Mouse (Mus musculus): ENCODE results near the gene Mllt11. TPM values are rescaled to one million over a fixed set of nuclear protein-coding genes. Genes with fewer than 3 reads are reported as not detected.

The Mllt11 gene
- polyA plus RNA-seq, 1 experiment from 2014 or later = 16.1 TPM

GRCm38 (mm10) chr3:95173256-95173949 lies 58.6 kb downstream of the Mllt11 start:
- peak; percentile 61 for DNase-seq
- no peaks in the 10 kb centered on the region for H3K9me3 ChIP-seq (ENCODE audit: low read depth, low read length)
- peaks cover 7% of the 10 kb centered on the region; the same call in 1 of the 2 replicates for H3K4me1 ChIP-seq (ENCODE audit: insufficient read depth)
- peak overlapping the region; percentile 35 for H3K4me3 ChIP-seq (ENCODE audit: low read depth, low read length)
- TF ChIP-seq CTCF (IDR thresholded peaks at IDR 0.05; ENCODE audit: low read depth) = no peak
- 6% methylated on average over 58 of the region's 58 CpGs for WGBS
- H3K27me3 ChIP-seq (ENCODE audit: insufficient read depth, low read length) = peaks cover 27% of the 10 kb centered on the region
- H3K36me3 ChIP-seq (ENCODE audit: insufficient read depth) = peaks cover 35% of the 10 kb centered on the region; the same call in 1 of the 2 replicates
- peak overlapping the region; percentile 40 for H3K9ac ChIP-seq
- peak; percentile 61; the same call in 1 of the 2 replicates for ATAC-seq (ENCODE audit: insufficient read depth)
- peak overlapping the region; percentile 65 for H3K4me2 ChIP-seq
- no peak overlapping the region for H3K27ac ChIP-seq (ENCODE audit: low read depth)

GRCm38 (mm10) chr3:95172526-95173255 lies 59.3 kb downstream of the Mllt11 start:
- H3K27ac ChIP-seq (ENCODE audit: low read depth) = no peak overlapping the region
- no peaks in the 10 kb centered on the region for H3K9me3 ChIP-seq (ENCODE audit: low read depth, low read length)
- TF ChIP-seq CTCF (IDR thresholded peaks at IDR 0.05; ENCODE audit: low read depth) = no peak
- peak overlapping the region; percentile 35 for H3K4me3 ChIP-seq (ENCODE audit: low read depth, low read length)
- 23% methylated on average over 70 of the region's 84 CpGs for WGBS
- peaks cover 27% of the 10 kb centered on the region for H3K27me3 ChIP-seq (ENCODE audit: insufficient read depth, low read length)
- H3K9ac ChIP-seq = peak overlapping the region; percentile 40; the same call in 1 of the 2 replicates
- H3K4me2 ChIP-seq = peak overlapping the region; percentile 65
- no peak for ATAC-seq (ENCODE audit: insufficient read depth)
- H3K36me3 ChIP-seq (ENCODE audit: insufficient read depth) = peaks cover 35% of the 10 kb centered on the region; the same call in 1 of the 2 replicates
- peaks cover 7% of the 10 kb centered on the region; the same call in 1 of the 2 replicates for H3K4me1 ChIP-seq (ENCODE audit: insufficient read depth)
- peak; percentile 9 for DNase-seq

GRCm38 (mm10) chr3:95171105-95171504 lies 60.9 kb downstream of the Mllt11 start:
- Histone ChIP-seq H3K27me3 (ENCODE audit: insufficient read depth, low read length) (peaks cover 27% of the 10 kb centered on the region), H3K27ac (ENCODE audit: low read depth) (no peak overlapping the region), H3K4me2 (no peak overlapping the region), H3K9me3 (ENCODE audit: low read depth, low read length) (no peaks in the 10 kb centered on the region), H3K4me3 (ENCODE audit: low read depth, low read length) (no peak overlapping the region), H3K4me1 (ENCODE audit: insufficient read depth) (peaks cover 7% of the 10 kb centered on the region; the same call in 1 of the 2 replicates), H3K9ac (no peak overlapping the region), H3K36me3 (ENCODE audit: insufficient read depth) (peaks cover 40% of the 10 kb centered on the region; the same call in 1 of the 2 replicates)
- no peak for ATAC-seq (ENCODE audit: insufficient read depth)
- 62% methylated on average over 6 of the region's 6 CpGs for WGBS
- TF ChIP-seq CTCF (IDR thresholded peaks at IDR 0.05; ENCODE audit: low read depth) = no peak
- DNase-seq = no peak

GRCm38 (mm10) chr3:95169996-95170395 lies 62.0 kb downstream of the Mllt11 start:
- Histone ChIP-seq H3K36me3 (ENCODE audit: insufficient read depth) (peaks cover 43% of the 10 kb centered on the region; the same call in 1 of the 2 replicates), H3K9ac (no peak overlapping the region), H3K4me2 (no peak overlapping the region), H3K9me3 (ENCODE audit: low read depth, low read length) (no peaks in the 10 kb centered on the region), H3K4me3 (ENCODE audit: low read depth, low read length) (no peak overlapping the region), H3K4me1 (ENCODE audit: insufficient read depth) (peaks cover 7% of the 10 kb centered on the region; the same call in 1 of the 2 replicates), H3K27me3 (ENCODE audit: insufficient read depth, low read length) (peaks cover 27% of the 10 kb centered on the region), H3K27ac (ENCODE audit: low read depth) (no peak overlapping the region)
- TF ChIP-seq CTCF (IDR thresholded peaks at IDR 0.05; ENCODE audit: low read depth) = no peak
- 87% methylated on average over 10 of the region's 10 CpGs for WGBS
- no peak for DNase-seq
- no peak for ATAC-seq (ENCODE audit: insufficient read depth)

Other genes with a start within 250 kb of the Mllt11 start
- gene Zfp687, start 216.7 kb downstream of the Mllt11 start, polyA plus RNA-seq (2014; fragmentation: Nextera tagmentation; extraction: Ambion mirVana) = 28.1 and 31.7 TPM in 2 replicates
- 236 and 250 TPM in 2 replicates for gene Psmd4, start 189.6 kb downstream of the Mllt11 start, polyA plus RNA-seq (2014; fragmentation: Nextera tagmentation; extraction: Ambion mirVana)
- 12.2 and 13.6 TPM in 2 replicates for gene Pip5k1a, start 125.2 kb downstream of the Mllt11 start, polyA plus RNA-seq (2014; fragmentation: Nextera tagmentation; extraction: Ambion mirVana)
- 167 and 170 TPM in 2 replicates for gene Vps72, start 121.1 kb downstream of the Mllt11 start, polyA plus RNA-seq (2014; fragmentation: Nextera tagmentation; extraction: Ambion mirVana)
- 1.2 and 1.9 TPM in 2 replicates for gene Tmod4, start 107.7 kb downstream of the Mllt11 start, polyA plus RNA-seq (2014; fragmentation: Nextera tagmentation; extraction: Ambion mirVana)
- 62.7 and 67.9 TPM in 2 replicates for gene Scnm1, start 98.2 kb downstream of the Mllt11 start, polyA plus RNA-seq (2014; fragmentation: Nextera tagmentation; extraction: Ambion mirVana)
- 8.2 and 9.4 TPM in 2 replicates for gene Lysmd1, start 98.1 kb downstream of the Mllt11 start, polyA plus RNA-seq (2014; fragmentation: Nextera tagmentation; extraction: Ambion mirVana)
- gene Tnfaip8l2, start 89.8 kb downstream of the Mllt11 start, polyA plus RNA-seq (2014; fragmentation: Nextera tagmentation; extraction: Ambion mirVana) = 3.2 and 4.2 TPM in 2 replicates
- 3.7 and 5.4 TPM in 2 replicates for gene Sema6c, start 71.7 kb downstream of the Mllt11 start, polyA plus RNA-seq (2014; fragmentation: Nextera tagmentation; extraction: Ambion mirVana)
- 13.4 and 14.4 TPM in 2 replicates for gene Gabpb2, start 14.3 kb downstream of the Mllt11 start, polyA plus RNA-seq (2014; fragmentation: Nextera tagmentation; extraction: Ambion mirVana)
- gene Cdc42se1, start 3.4 kb downstream of the Mllt11 start, polyA plus RNA-seq (2014; fragmentation: Nextera tagmentation; extraction: Ambion mirVana) = 127 and 131 TPM in 2 replicates
- 0.39 and 0.67 TPM in 2 replicates for gene Gm128, start 9.4 kb upstream of the Mllt11 start, polyA plus RNA-seq (2014; fragmentation: Nextera tagmentation; extraction: Ambion mirVana)
- 5.0 and 6.1 TPM in 2 replicates for gene Bnipl, start 19.0 kb upstream of the Mllt11 start, polyA plus RNA-seq (2014; fragmentation: Nextera tagmentation; extraction: Ambion mirVana)
- gene Mindy1, start 49.2 kb upstream of the Mllt11 start, polyA plus RNA-seq (2014; fragmentation: Nextera tagmentation; extraction: Ambion mirVana) = 36.5 and 40.0 TPM in 2 replicates
- gene Prune1, start 49.9 kb upstream of the Mllt11 start, polyA plus RNA-seq (2014; fragmentation: Nextera tagmentation; extraction: Ambion mirVana) = 20.0 and 23.5 TPM in 2 replicates
- 1.8 and 2.0 TPM in 2 replicates for gene Anxa9, start 75.0 kb upstream of the Mllt11 start, polyA plus RNA-seq (2014; fragmentation: Nextera tagmentation; extraction: Ambion mirVana)
- 170 and 185 TPM in 2 replicates for gene Cers2, start 82.6 kb upstream of the Mllt11 start, polyA plus RNA-seq (2014; fragmentation: Nextera tagmentation; extraction: Ambion mirVana)
- gene Setdb1, start 125.0 kb upstream of the Mllt11 start, polyA plus RNA-seq (2014; fragmentation: Nextera tagmentation; extraction: Ambion mirVana) = 50.7 and 52.0 TPM in 2 replicates
- not detected in 2 replicates for gene 4930558C23Rik, start 170.7 kb upstream of the Mllt11 start, polyA plus RNA-seq (2014; fragmentation: Nextera tagmentation; extraction: Ambion mirVana)
- gene Arnt, start 202.2 kb upstream of the Mllt11 start, polyA plus RNA-seq (2014; fragmentation: Nextera tagmentation; extraction: Ambion mirVana) = 40.1 and 41.0 TPM in 2 replicates

Data from lung, embryonic 14.5 days (tissue).